Mouse (Mus musculus) heart, embryonic 10.5 days (tissue): ENCODE measurements around the gene Olfr1287. TPM values are rescaled to one million over a fixed set of nuclear protein-coding genes. Genes with fewer than 3 reads are reported as not detected.

ENCODE experiments used
- DNase-seq: peaks from one replicate; pipeline ENCODE4 v3.0.0-alpha.2; 2017; ENCODE audit warnings: low spot score
- H3K27ac ChIP-seq: fragments of 300-500 bp; sonication (generic); 2 replicates; pipeline ENCODE4 v1.5.1; 2016; ENCODE audit warnings: mild to moderate bottlenecking
- H3K27me3 ChIP-seq: fragments of 300-500 bp; sonication (generic); 2 replicates; pipeline ENCODE4 v1.6.1; 2016; ENCODE audit warnings: mild to moderate bottlenecking; ENCODE audit not compliant: poor library complexity, insufficient read depth, severe bottlenecking
- H3K36me3 ChIP-seq: fragments of 300-500 bp; sonication (generic); 2 replicates; pipeline ENCODE4 v1.6.1; 2016; ENCODE audit warnings: mild to moderate bottlenecking, moderate library complexity
- H3K4me1 ChIP-seq: fragments of 300-500 bp; sonication (generic); 2 replicates; pipeline ENCODE4 v1.6.1; 2016; ENCODE audit warnings: mild to moderate bottlenecking
- H3K4me3 ChIP-seq: fragments of 300-500 bp; sonication (generic); 2 replicates; pipeline ENCODE4 v1.5.1; 2016; ENCODE audit warnings: mild to moderate bottlenecking, moderate library complexity
- H3K9me3 ChIP-seq: fragments of 300-500 bp; sonication (generic); 2 replicates; pipeline ENCODE4 v1.6.1; 2016; ENCODE audit warnings: mild to moderate bottlenecking, moderate library complexity
- WGBS: fragments of 180-500 bp; shearing (Covaris S2); methylation state at CpG from one replicate; pipeline ENCODE4 v1.1.7; 2016; 5-methylcytosine and 5-hydroxymethylcytosine counted together
- polyA plus RNA-seq: library from polyadenylated mRNA; unstranded; fragments of >200 nt; fragmentation: Nextera tagmentation; extraction: Ambion mirVana; gene quantifications from 2 replicates; pipeline ENCODE4 v1.2.1, GENCODE M21; 2016

The Olfr1287 gene
- polyA plus RNA-seq = not detected in 2 replicates

- Histone ChIP-seq H3K27me3 (no peaks in the 10 kb centered on the region), H3K36me3 (no peaks in the 10 kb centered on the region), H3K4me3 (no peak within 1 kb of the TSS), H3K27ac (no peak within 1 kb of the TSS), H3K9me3 (no peaks in the 10 kb centered on the region), H3K4me1 (no peaks in the 10 kb centered on the region)
- no peak for DNase-seq
- 64% methylated on average over 1 of the region's 1 CpGs for WGBS
These were observed at the start of gene Olfr1287 for GRCm38 (mm10) chr2:111448842-111449241. Olfr1287 (plus strand) TSS chr2:111449142.

- Histone ChIP-seq H3K27ac (no peak within 1 kb of the TSS), H3K9me3 (no peaks in the 10 kb centered on the region), H3K4me1 (no peaks in the 10 kb centered on the region), H3K4me3 (no peak within 1 kb of the TSS), H3K27me3 (no peaks in the 10 kb centered on the region), H3K36me3 (no peaks in the 10 kb centered on the region)
- DNase-seq = no peak
- 81% methylated on average over 1 of the region's 1 CpGs for WGBS
These were observed 26.0 kb upstream of the Olfr1287 start, which contains the start of gene Olfr1286 for GRCm38 (mm10) chr2:111422931-111423330. Olfr1286 (minus strand) TSS chr2:111423115.

- Histone ChIP-seq H3K27ac (no peak within 1 kb of the TSS), H3K4me3 (no peak within 1 kb of the TSS), H3K27me3 (no peaks in the 10 kb centered on the region), H3K4me1 (no peaks in the 10 kb centered on the region), H3K9me3 (no peaks in the 10 kb centered on the region), H3K36me3 (no peaks in the 10 kb centered on the region)
- WGBS = 95% methylated on average over 1 of the region's 1 CpGs
- DNase-seq = no peak
These were observed 24.9 kb downstream of the Olfr1287 start, which contains the start of gene Olfr1288 for GRCm38 (mm10) chr2:111473801-111474200. Olfr1288 (plus strand) TSS chr2:111474101.

GRCm38 (mm10) chr2:111480519-111480918 lies 31.6 kb downstream of the Olfr1287 start, which contains the start of gene Olfr1289:
Olfr1289 (plus strand) TSS chr2:111480819.
- Histone ChIP-seq H3K9me3 (no peaks in the 10 kb centered on the region), H3K27me3 (no peaks in the 10 kb centered on the region), H3K27ac (no peak within 1 kb of the TSS), H3K36me3 (no peaks in the 10 kb centered on the region), H3K4me3 (no peak within 1 kb of the TSS), H3K4me1 (no peaks in the 10 kb centered on the region)
- WGBS = 74% methylated on average over 1 of the region's 1 CpGs
- no peak for DNase-seq

- H3K4me1 ChIP-seq = no peaks in the 10 kb centered on the region
- H3K4me3 ChIP-seq = no peak within 1 kb of the TSS
- DNase-seq = no peak
- no peak within 1 kb of the TSS for H3K27ac ChIP-seq
- H3K36me3 ChIP-seq = no peaks in the 10 kb centered on the region
- no peaks in the 10 kb centered on the region for H3K9me3 ChIP-seq
- WGBS = 73% methylated on average over 5 of the region's 5 CpGs
- no peaks in the 10 kb centered on the region for H3K27me3 ChIP-seq
These were observed 44.8 kb downstream of the Olfr1287 start, which contains the start of gene Olfr1290 for GRCm38 (mm10) chr2:111493729-111494128. Olfr1290 (minus strand) TSS chr2:111493829.

GRCm38 (mm10) chr2:111496880-111497279 lies 47.9 kb downstream of the Olfr1287 start, which contains the start of gene Olfr1291-ps1:
Olfr1291-ps1 (plus strand) TSS chr2:111497180.
- Histone ChIP-seq H3K4me1 (no peaks in the 10 kb centered on the region), H3K27me3 (no peaks in the 10 kb centered on the region), H3K4me3 (no peak within 1 kb of the TSS), H3K9me3 (no peaks in the 10 kb centered on the region), H3K36me3 (no peaks in the 10 kb centered on the region), H3K27ac (no peak within 1 kb of the TSS)
- DNase-seq = no peak
- 86% methylated on average over 3 of the region's 3 CpGs for WGBS

Other genes starting within 250 kb of the Olfr1287 start
- gene 4930430A15Rik, start 219.5 kb upstream of the Olfr1287 start, polyA plus RNA-seq = not detected in 2 replicates
- not detected in 2 replicates for gene Olfr1275, start 213.9 kb upstream of the Olfr1287 start, polyA plus RNA-seq
- gene Olfr1276, start 194.6 kb upstream of the Olfr1287 start, polyA plus RNA-seq = not detected in 2 replicates
- not detected in 2 replicates for gene Olfr1277, start 175.0 kb upstream of the Olfr1287 start, polyA plus RNA-seq
- not detected in 2 replicates for gene Olfr1278, start 159.0 kb upstream of the Olfr1287 start, polyA plus RNA-seq
- 0.04 TPM in 1 of 2 replicates, not detected in the other for gene Olfr1279, start 148.5 kb upstream of the Olfr1287 start, polyA plus RNA-seq
- gene Olfr1280, start 135.1 kb upstream of the Olfr1287 start, polyA plus RNA-seq = not detected in 2 replicates
- gene Olfr1281, start 122.6 kb upstream of the Olfr1287 start, polyA plus RNA-seq = not detected in 2 replicates
- gene Olfr1282, start 113.1 kb upstream of the Olfr1287 start, polyA plus RNA-seq = not detected in 2 replicates
- not detected in 2 replicates for gene Olfr1283, start 82.4 kb upstream of the Olfr1287 start, polyA plus RNA-seq
- gene Olfr1284, start 73.6 kb upstream of the Olfr1287 start, polyA plus RNA-seq = not detected in 2 replicates
- gene Olfr1286, start 26.0 kb upstream of the Olfr1287 start, polyA plus RNA-seq = not detected in 2 replicates
- gene Olfr1288, start 25.0 kb downstream of the Olfr1287 start, polyA plus RNA-seq = not detected in 2 replicates
- gene Olfr1289, start 31.7 kb downstream of the Olfr1287 start, polyA plus RNA-seq = not detected in 2 replicates
- gene Olfr1290, start 44.7 kb downstream of the Olfr1287 start, polyA plus RNA-seq = 0.15 and 0.31 TPM in 2 replicates
- gene Olfr1291-ps1, start 48.0 kb downstream of the Olfr1287 start, polyA plus RNA-seq = 0.09 TPM in 1 of 2 replicates, not detected in the other
- gene Olfr1293-ps, start 76.1 kb downstream of the Olfr1287 start, polyA plus RNA-seq = not detected in 2 replicates
- gene Olfr1294, start 91.1 kb downstream of the Olfr1287 start, polyA plus RNA-seq = not detected in 2 replicates
- gene Olfr1295, start 120.5 kb downstream of the Olfr1287 start, polyA plus RNA-seq = not detected in 2 replicates
- gene Olfr1297, start 177.4 kb downstream of the Olfr1287 start, polyA plus RNA-seq = not detected in 2 replicates
- not detected in 2 replicates for gene Olfr1298, start 200.1 kb downstream of the Olfr1287 start, polyA plus RNA-seq
- gene Olfr1299, start 212.3 kb downstream of the Olfr1287 start, polyA plus RNA-seq = not detected in 2 replicates